Comparison of ENCODE assay signal across 8 mouse cellular contexts in genomic region chrX:74246693-74247092, GRCm38 (mm10). TPM values are rescaled to one million over a fixed set of nuclear protein-coding genes. Genes with fewer than 3 reads are reported as not detected.
DNase-seq lines count a peak whose midpoint lies in the region; ATAC-seq and TF ChIP-seq lines count a peak whose summit lies in the region.

No protein-coding gene starts in this region.

- H3K27ac ChIP-seq in heart, embryonic 16.5 days (ENCODE audit: low read length) = peak overlapping the region; percentile 93
- peak overlapping the region; percentile 77 for H3K27ac ChIP-seq in liver, postnatal 0 days (ENCODE audit: low read depth)
- H3K27ac ChIP-seq in stomach, embryonic 15.5 days = peak overlapping the region; percentile 90

- peak overlapping the region; percentile 55 for H3K4me3 ChIP-seq in heart, embryonic 16.5 days (ENCODE audit: low read length)
- H3K4me3 ChIP-seq in liver, postnatal 0 days (ENCODE audit: low read depth, low read length) = peak overlapping the region; percentile 56
- H3K4me3 ChIP-seq in stomach, embryonic 15.5 days (replicated peaks) = peak overlapping the region; percentile 53

- 21% methylated on average over 15 of the region's 15 CpGs for WGBS in heart, embryonic 16.5 days
- 21% methylated on average over 15 of the region's 15 CpGs for WGBS in liver, postnatal 0 days (ENCODE audit: insufficient replicate concordance)
- WGBS in stomach, embryonic 15.5 days = 17% methylated on average over 15 of the region's 15 CpGs

- no peak for TF ChIP-seq EP300 in liver, postnatal 0 days (IDR thresholded peaks at IDR 0.05; ENCODE audit: low read depth)

- DNase-seq in kidney, adult 8-10 months = peak; percentile 9 to 22
- DNase-seq in kidney, adult 9 months = no peak
- DNase-seq in R1 (ENCODE audit: low read depth, low spot score) (peak; percentile 73), adipocyte (ENCODE audit: low spot score) (no peak)
- no peak for DNase-seq in liver, postnatal 0 days
- DNase-seq in testis, postnatal 14 days (ENCODE audit: low spot score) = no peak

- no peaks in the 10 kb centered on the region for H3K9me3 ChIP-seq in heart, embryonic 16.5 days (replicated peaks; ENCODE audit: control insufficient read depth, low read length)
- no peaks in the 10 kb centered on the region for H3K9me3 ChIP-seq in liver, postnatal 0 days (ENCODE audit: low read length)
- H3K9me3 ChIP-seq in stomach, embryonic 15.5 days = no peaks in the 10 kb centered on the region

- peaks cover 9% of the 10 kb centered on the region for H3K4me1 ChIP-seq in heart, embryonic 16.5 days (ENCODE audit: control insufficient read depth, insufficient read depth, low read length)
- peaks cover 11% of the 10 kb centered on the region for H3K4me1 ChIP-seq in liver, postnatal 0 days (ENCODE audit: insufficient read depth)
- H3K4me1 ChIP-seq in stomach, embryonic 15.5 days = no peaks in the 10 kb centered on the region

- no peaks in the 10 kb centered on the region for H3K27me3 ChIP-seq in heart, embryonic 16.5 days (ENCODE audit: control insufficient read depth, insufficient read depth, low read length)
- H3K27me3 ChIP-seq in liver, postnatal 0 days (ENCODE audit: insufficient read depth, low read length) = no peaks in the 10 kb centered on the region
- H3K27me3 ChIP-seq in stomach, embryonic 15.5 days (replicated peaks) = no peaks in the 10 kb centered on the region

- H3K4me2 ChIP-seq in heart, embryonic 16.5 days (ENCODE audit: low read depth, low read length) = peak overlapping the region; percentile 68
- H3K4me2 ChIP-seq in liver, postnatal 0 days (ENCODE audit: low read depth, low read length) = peak overlapping the region; percentile 74
- H3K4me2 ChIP-seq in stomach, embryonic 15.5 days = peak overlapping the region; percentile 43

- H3K36me3 ChIP-seq in heart, embryonic 16.5 days (ENCODE audit: control insufficient read depth, insufficient read depth) = peaks cover 15% of the 10 kb centered on the region
- 0 out of 2 replicates have a peak, but pooled peaks cover 3% of the 10 kb centered on the region for H3K36me3 ChIP-seq in liver, postnatal 0 days (replicated peaks; ENCODE audit: insufficient read depth, low read length)
- no peaks in the 10 kb centered on the region for H3K36me3 ChIP-seq in stomach, embryonic 15.5 days

- TF ChIP-seq CTCF in liver, postnatal 0 days (IDR thresholded peaks at IDR 0.05; ENCODE audit: low read depth) = no peak

- peak overlapping the region; percentile 75 for H3K9ac ChIP-seq in heart, embryonic 16.5 days (ENCODE audit: low read length)
- H3K9ac ChIP-seq in liver, postnatal 0 days (replicated peaks) = no peak overlapping the region; the same call in 1 of the 2 replicates
- H3K9ac ChIP-seq in stomach, embryonic 15.5 days = 0 out of 2 replicates have a peak overlapping the region, but pooled peaks have one; percentile 19

- peak; percentile 18; the same call in 1 of the 2 replicates for ATAC-seq in heart, embryonic 16.5 days (replicated peaks; ENCODE audit: extremely low read depth, insufficient read depth, low FRiP score)
- ATAC-seq in liver, postnatal 0 days = peak; percentile 33
- peak; percentile 20 for ATAC-seq in stomach, embryonic 15.5 days (ENCODE audit: insufficient read depth, low FRiP score, low read depth)

RNA-seq across cellular contexts. Expression of gene Flna, which starts 2.9 kb away (rescaled TPM):
- 129 and 177 TPM in 2 replicates for polyA plus RNA-seq in heart, embryonic 16.5 days (2015; fragmentation: Nextera tagmentation; extraction: Ambion mirVana)
- 30.2 and 34.1 TPM in 2 replicates for polyA plus RNA-seq in liver, postnatal 0 days (2015; fragmentation: Nextera tagmentation; extraction: Ambion mirVana)
- polyA plus RNA-seq in stomach, embryonic 15.5 days (2015; fragmentation: Nextera tagmentation; extraction: Ambion mirVana) = 346 and 386 TPM in 2 replicates

RNA-seq across cellular contexts. Expression of gene Emd, which starts 7.8 kb away (rescaled TPM):
- polyA plus RNA-seq in heart, embryonic 16.5 days (2015; fragmentation: Nextera tagmentation; extraction: Ambion mirVana) = 13.0 and 16.2 TPM in 2 replicates
- 6.8 and 7.4 TPM in 2 replicates for polyA plus RNA-seq in liver, postnatal 0 days (2015; fragmentation: Nextera tagmentation; extraction: Ambion mirVana)
- 22.0 and 25.5 TPM in 2 replicates for polyA plus RNA-seq in stomach, embryonic 15.5 days (2015; fragmentation: Nextera tagmentation; extraction: Ambion mirVana)

RNA-seq across cellular contexts. Expression of gene Rpl10, which starts 23.9 kb away (rescaled TPM):
- 368 and 465 TPM in 2 replicates for polyA plus RNA-seq in heart, embryonic 16.5 days (2015; fragmentation: Nextera tagmentation; extraction: Ambion mirVana)
- polyA plus RNA-seq in liver, postnatal 0 days (2015; fragmentation: Nextera tagmentation; extraction: Ambion mirVana) = 438 and 471 TPM in 2 replicates
- polyA plus RNA-seq in stomach, embryonic 15.5 days (2015; fragmentation: Nextera tagmentation; extraction: Ambion mirVana) = 643 and 895 TPM in 2 replicates

RNA-seq across cellular contexts. Expression of gene Taz, which starts 35.0 kb away (rescaled TPM):
- polyA plus RNA-seq in heart, embryonic 16.5 days (2015; fragmentation: Nextera tagmentation; extraction: Ambion mirVana) = 77.6 and 87.9 TPM in 2 replicates
- 30.4 and 31.2 TPM in 2 replicates for polyA plus RNA-seq in liver, postnatal 0 days (2015; fragmentation: Nextera tagmentation; extraction: Ambion mirVana)
- polyA plus RNA-seq in stomach, embryonic 15.5 days (2015; fragmentation: Nextera tagmentation; extraction: Ambion mirVana) = 79.5 and 86.1 TPM in 2 replicates

RNA-seq across cellular contexts. Expression of gene Dnase1l1, which starts 35.4 kb away (rescaled TPM):
- 15.7 and 17.3 TPM in 2 replicates for polyA plus RNA-seq in heart, embryonic 16.5 days (2015; fragmentation: Nextera tagmentation; extraction: Ambion mirVana)
- 10.0 and 10.8 TPM in 2 replicates for polyA plus RNA-seq in liver, postnatal 0 days (2015; fragmentation: Nextera tagmentation; extraction: Ambion mirVana)
- 15.7 and 17.5 TPM in 2 replicates for polyA plus RNA-seq in stomach, embryonic 15.5 days (2015; fragmentation: Nextera tagmentation; extraction: Ambion mirVana)

Comparison
In these comparisons a context has a peak if more than half of its experiments do, and no peak if none do; other contexts are left out.
1. DNase-seq: peak in kidney, adult 8-10 months (2 of 2) and R1 (single experiment); none in kidney, adult 9 months (single experiment), liver, postnatal 0 days (single experiment), adipocyte (single experiment) and testis, postnatal 14 days (single experiment).
2. Peak in every context shown above with its lines, with median percentiles within 50 percentile points of each other: ATAC-seq, H3K27ac ChIP-seq, H3K4me2 ChIP-seq and H3K4me3 ChIP-seq.